ENCODE assay signal across 11 mouse cellular contexts in genomic region chr19:61199836-61200235, GRCm38 (mm10). TPM values are rescaled to one million over a fixed set of nuclear protein-coding genes. Genes with fewer than 3 reads are reported as not detected.
DNase-seq lines count a peak whose midpoint lies in the region; ATAC-seq and TF ChIP-seq lines count a peak whose summit lies in the region.
"Had no signal": no experiment of that assay in that cellular context is flagged by ENCODE, and none has a peak within 500 bp of the region (broad histone marks: within the 10 kb centered on the region; RNA-seq: fewer than 3 reads in every experiment).

No protein-coding gene starts in this region.

- no peaks in the 10 kb centered on the region for H3K27me3 ChIP-seq in lung, embryonic 14.5 days (ENCODE audit: insufficient read depth, low read length)
- H3K27me3 ChIP-seq: embryonic facial prominence, embryonic 15.5 days; limb, embryonic 13.5 days had no signal

- H3K9ac ChIP-seq in lung, embryonic 14.5 days = no peak overlapping the region
- H3K9ac ChIP-seq: embryonic facial prominence, embryonic 15.5 days; limb, embryonic 13.5 days had no signal

- H3K4me3 ChIP-seq in layer of hippocampus, adult 2 months = no peak overlapping the region
- H3K4me3 ChIP-seq in lung, embryonic 14.5 days (ENCODE audit: low read depth, low read length) = no peak overlapping the region
- H3K4me3 ChIP-seq: embryonic facial prominence, embryonic 15.5 days; limb, embryonic 13.5 days had no signal

- ATAC-seq in lung, embryonic 14.5 days (ENCODE audit: insufficient read depth) = no peak

- H3K4me1 ChIP-seq in lung, embryonic 14.5 days (ENCODE audit: insufficient read depth) = no peaks in the 10 kb centered on the region
- H3K4me1 ChIP-seq: embryonic facial prominence, embryonic 15.5 days; limb, embryonic 13.5 days had no signal

- 21% methylated on average over 10 of the region's 10 CpGs for WGBS in lung, embryonic 14.5 days

- H3K27ac ChIP-seq in layer of hippocampus, adult 2 months = no peak overlapping the region
- H3K27ac ChIP-seq in lung, embryonic 14.5 days (ENCODE audit: low read depth) = no peak overlapping the region
- H3K27ac ChIP-seq: embryonic facial prominence, embryonic 15.5 days; limb, embryonic 13.5 days had no signal

- H3K4me2 ChIP-seq in lung, embryonic 14.5 days = no peak overlapping the region
- H3K4me2 ChIP-seq: embryonic facial prominence, embryonic 15.5 days; limb, embryonic 13.5 days had no signal

- H3K36me3 ChIP-seq in lung, embryonic 14.5 days (ENCODE audit: insufficient read depth) = no peaks in the 10 kb centered on the region
- H3K36me3 ChIP-seq: embryonic facial prominence, embryonic 15.5 days; limb, embryonic 13.5 days had no signal

- peak; percentile 47 to 88 for DNase-seq in adrenal gland, adult (ENCODE audit: inconsistent age in 2 of 2, low spot score in 1 of 2)
- DNase-seq in adrenal gland, postnatal 25 days = no peak
- DNase-seq in layer of hippocampus, adult 11-12 months (ENCODE audit: low spot score) = peak; percentile 9
- DNase-seq in layer of hippocampus, adult 2 months (ENCODE audit: low spot score in 2 of 2) = no peak
- peak; percentile 19 to 28 for DNase-seq in CD8-positive naive resting alpha-beta T cell, adult 2 months (ENCODE audit: low read depth in 2 of 2, low spot score in 2 of 2)
- DNase-seq in embryo, embryonic 9.5 days (ENCODE audit: extremely low spot score) = peak; percentile 24
- peak; percentile 35 for DNase-seq in lung, embryonic 14.5 days
- DNase-seq in urinary bladder, postnatal 36 days (ENCODE audit: low spot score in 2 of 2) = peak; percentile 17 to 27

- no peaks in the 10 kb centered on the region for H3K9me3 ChIP-seq in lung, embryonic 14.5 days (ENCODE audit: low read depth, low read length)
- H3K9me3 ChIP-seq: embryonic facial prominence, embryonic 15.5 days; limb, embryonic 13.5 days had no signal

- no peak for TF ChIP-seq CTCF in layer of hippocampus, adult 2 months (conservative IDR thresholded peaks at IDR 0.05)
- no peak for TF ChIP-seq CTCF in lung, embryonic 14.5 days (IDR thresholded peaks at IDR 0.05; ENCODE audit: low read depth)

RNA-seq across cellular contexts. Expression of gene Gm6020, which starts 16.1 kb away (rescaled TPM):
- not detected in 2 replicates for total RNA-seq in adrenal gland, postnatal 25 days (2021)
- total RNA-seq in layer of hippocampus, adult 2 months (2021) = not detected
- not detected in 2 replicates for polyA plus RNA-seq in lung, embryonic 14.5 days (2014; fragmentation: Nextera tagmentation; extraction: Ambion mirVana)
- polyA plus RNA-seq: C2C12; embryonic facial prominence, embryonic 15.5 days; limb, embryonic 13.5 days had no signal

RNA-seq across cellular contexts. Expression of gene Gm7102, which starts 23.7 kb away (rescaled TPM):
- total RNA-seq in adrenal gland, postnatal 25 days (2021) = 0.33 TPM in 1 of 2 replicates, not detected in the other
- under 1 TPM in 1 of 2 experiments, not detected in 1; 0.38 TPM for total RNA-seq in layer of hippocampus, adult 2 months (2021)
- 0.16 and 0.37 TPM in 2 replicates for polyA plus RNA-seq in lung, embryonic 14.5 days (2014; fragmentation: Nextera tagmentation; extraction: Ambion mirVana)
- polyA plus RNA-seq: C2C12 had no signal

RNA-seq across cellular contexts. Expression of gene Csf2ra, which starts 28.4 kb away (rescaled TPM):
- total RNA-seq in adrenal gland, postnatal 25 days (2021) = 21.3 and 31.7 TPM in 2 replicates
- total RNA-seq in layer of hippocampus, adult 2 months (2021) = 10 to 100 TPM; 36.4 to 42.3 TPM
- 24.4 and 24.6 TPM in 2 replicates for polyA plus RNA-seq in lung, embryonic 14.5 days (2014; fragmentation: Nextera tagmentation; extraction: Ambion mirVana)

RNA-seq across cellular contexts. Expression of gene Zfp950, which starts 59.2 kb away (rescaled TPM):
- total RNA-seq in adrenal gland, postnatal 25 days (2021) = 42.2 and 50.5 TPM in 2 replicates
- total RNA-seq in layer of hippocampus, adult 2 months (2021) = 10 to 100 TPM; 42.2 to 51.8 TPM
- polyA plus RNA-seq in lung, embryonic 14.5 days (2014; fragmentation: Nextera tagmentation; extraction: Ambion mirVana) = 35.8 and 42.3 TPM in 2 replicates

Comparison
In these comparisons a context has a peak if more than half of its experiments do, and no peak if none do; other contexts are left out.
1. DNase-seq: peak in adrenal gland, adult (2 of 2), layer of hippocampus, adult 11-12 months (single experiment), CD8-positive naive resting alpha-beta T cell, adult 2 months (2 of 2), embryo, embryonic 9.5 days (single experiment), lung, embryonic 14.5 days (single experiment) and urinary bladder, postnatal 36 days (2 of 2); none in adrenal gland, postnatal 25 days (single experiment) and layer of hippocampus, adult 2 months (0 of 2).